ENCODE assay signal across 12 mouse cellular contexts in genomic region chr17:28637711-28638690, GRCm38 (mm10). TPM values are rescaled to one million over a fixed set of nuclear protein-coding genes. Genes with fewer than 3 reads are reported as not detected.
DNase-seq lines count a peak whose midpoint lies in the region; ATAC-seq and TF ChIP-seq lines count a peak whose summit lies in the region.
"Had no signal": no experiment of that assay in that cellular context is flagged by ENCODE, and none has a peak within 500 bp of the region (broad histone marks: within the 10 kb centered on the region; RNA-seq: fewer than 3 reads in every experiment).

No protein-coding gene starts in this region.

- H3K4me2 ChIP-seq in kidney, postnatal 0 days (ENCODE audit: low read length), result no peak overlapping the region
- no peak overlapping the region for H3K4me2 ChIP-seq in kidney, embryonic 16.5 days (replicated peaks; ENCODE audit: low read depth, low read length)
- H3K4me2 ChIP-seq: forebrain, embryonic 13.5 days; limb, embryonic 12.5 days had no signal

- peak; percentile 13 to 56 for DNase-seq in adrenal gland, adult (ENCODE audit: inconsistent age in 2 of 2, low spot score in 1 of 2)
- DNase-seq in adrenal gland, adult 8-10 months, result no peak
- peak; percentile 6 for DNase-seq in kidney, postnatal 0 days (ENCODE audit: low spot score)
- DNase-seq in frontal cortex, postnatal 10 days (ENCODE audit: low spot score in 2 of 2), result peak; percentile 50 to 53
- DNase-seq in lung, postnatal 14 days, result no peak
- DNase-seq in thymus, postnatal 25 days, result no peak
- DNase-seq: thymus, postnatal 36 days had no signal

- TF ChIP-seq CTCF in kidney, postnatal 0 days (IDR thresholded peaks at IDR 0.05; ENCODE audit: low read depth), result no peak

- no peak overlapping the region for H3K9ac ChIP-seq in kidney, postnatal 0 days (ENCODE audit: low read depth, low read length)
- H3K9ac ChIP-seq in kidney, embryonic 16.5 days (replicated peaks; ENCODE audit: low read length), result no peak overlapping the region
- H3K9ac ChIP-seq: forebrain, embryonic 13.5 days; limb, embryonic 12.5 days had no signal

- H3K79me2 ChIP-seq in macrophage (ENCODE audit: inconsistent target), result no peaks in the 10 kb centered on the region

- ATAC-seq in kidney, postnatal 0 days (replicated peaks; ENCODE audit: low FRiP score, low read depth), result no peak
- ATAC-seq in kidney, embryonic 16.5 days (ENCODE audit: low FRiP score, low TSS enrichment), result no peak
- ATAC-seq: activated CD4-positive, CD25-positive, alpha-beta regulatory T cell, adult 4 months; forebrain, embryonic 13.5 days had no signal

- no peak overlapping the region for H3K27ac ChIP-seq in kidney, postnatal 0 days
- H3K27ac ChIP-seq in kidney, embryonic 16.5 days (ENCODE audit: low read length), result no peak overlapping the region
- peak overlapping the region; percentile 70 for H3K27ac ChIP-seq in macrophage
- H3K27ac ChIP-seq: forebrain, embryonic 13.5 days; limb, embryonic 12.5 days had no signal

- H3K27me3 ChIP-seq in kidney, postnatal 0 days (ENCODE audit: insufficient read depth, low read length), result no peaks in the 10 kb centered on the region
- H3K27me3 ChIP-seq in kidney, embryonic 16.5 days (ENCODE audit: insufficient read depth, low read length), result no peaks in the 10 kb centered on the region
- H3K27me3 ChIP-seq: forebrain, embryonic 13.5 days; limb, embryonic 12.5 days had no signal

- H3K9me3 ChIP-seq in kidney, postnatal 0 days (replicated peaks; ENCODE audit: low read length), result no peaks in the 10 kb centered on the region
- no peaks in the 10 kb centered on the region for H3K9me3 ChIP-seq in kidney, embryonic 16.5 days (ENCODE audit: low read length)
- H3K9me3 ChIP-seq: forebrain, embryonic 13.5 days; limb, embryonic 12.5 days had no signal

- no peak overlapping the region for H3K4me3 ChIP-seq in kidney, postnatal 0 days (replicated peaks; ENCODE audit: low read depth, low read length)
- no peak overlapping the region for H3K4me3 ChIP-seq in kidney, embryonic 16.5 days (ENCODE audit: low read length)
- H3K4me3 ChIP-seq in macrophage (ENCODE audit: inconsistent target), result no peak overlapping the region
- H3K4me3 ChIP-seq: forebrain, embryonic 13.5 days; limb, embryonic 12.5 days had no signal

- H3K4me1 ChIP-seq in kidney, postnatal 0 days (replicated peaks; ENCODE audit: insufficient read depth, low read length), result no peaks in the 10 kb centered on the region
- no peaks in the 10 kb centered on the region for H3K4me1 ChIP-seq in kidney, embryonic 16.5 days (ENCODE audit: insufficient read depth, low read length)
- H3K4me1 ChIP-seq: forebrain, embryonic 13.5 days had no signal

- 81% methylated on average over 7 of the region's 7 CpGs for WGBS in kidney, postnatal 0 days
- WGBS in kidney, embryonic 16.5 days, result 86% methylated on average over 7 of the region's 7 CpGs
- WGBS in macrophage (ENCODE audit: missing documents), result 79% methylated on average over 7 of the region's 7 CpGs

- no peaks in the 10 kb centered on the region for H3K36me3 ChIP-seq in kidney, postnatal 0 days (ENCODE audit: insufficient read depth, low read length)
- H3K36me3 ChIP-seq in kidney, embryonic 16.5 days (ENCODE audit: insufficient read depth, low read length), result no peaks in the 10 kb centered on the region
- no peaks in the 10 kb centered on the region for H3K36me3 ChIP-seq in macrophage (ENCODE audit: inconsistent target)
- H3K36me3 ChIP-seq: limb, embryonic 12.5 days had no signal

RNA-seq across cellular contexts. Expression of gene Srpk1, which starts 15.5 kb away (rescaled TPM):
- 10 to 100 TPM; 68.4 to 81.5 (median 72.8) TPM for total RNA-seq in adrenal gland, adult 8-10 months (2022)
- polyA plus RNA-seq in kidney, postnatal 0 days (2015; fragmentation: Nextera tagmentation; extraction: Ambion mirVana), result 79.2 and 85.8 TPM in 2 replicates
- polyA plus RNA-seq in kidney, embryonic 16.5 days (2015; fragmentation: Nextera tagmentation; extraction: Ambion mirVana), result 73.7 and 88.3 TPM in 2 replicates
- 100 to 1,000 TPM; 127 to 331 (median 223) TPM for total RNA-seq in macrophage (2018; cell fraction: chromatin; rRNA removed)
- total RNA-seq in macrophage (2018; cell fraction: cytosol; rRNA removed), result 10 to 100 TPM; 27.3 to 46.1 (median 36.4) TPM
- 100 to 1,000 TPM in 13 of 26 experiments, 10 to 100 TPM in 13; 53.1 to 242 (median 99.4) TPM for total RNA-seq in macrophage (2018; cell fraction: nucleus; rRNA removed)
- 27.4 to 34.2 TPM (median 32.5 TPM) in 3 replicates for polyA plus RNA-seq in macrophage (2018)

RNA-seq across cellular contexts. Expression of gene Slc26a8, which starts 52.0 kb away (rescaled TPM):
- total RNA-seq in adrenal gland, adult 8-10 months (2022), result 1 to 10 TPM; 1.4 to 3.1 (median 2.5) TPM
- 0.56 and 0.76 TPM in 2 replicates for polyA plus RNA-seq in kidney, postnatal 0 days (2015; fragmentation: Nextera tagmentation; extraction: Ambion mirVana)
- 0.46 and 0.53 TPM in 2 replicates for polyA plus RNA-seq in kidney, embryonic 16.5 days (2015; fragmentation: Nextera tagmentation; extraction: Ambion mirVana)
- 1 to 10 TPM in 10 of 26 experiments, under 1 TPM in 9, not detected in 7; 0.27 to 2.9 (median 1.0) TPM for total RNA-seq in macrophage (2018; cell fraction: chromatin; rRNA removed)
- under 1 TPM in 2 of 26 experiments, not detected in 24; 0.13 to 0.29 TPM for total RNA-seq in macrophage (2018; cell fraction: cytosol; rRNA removed)
- under 1 TPM in 10 of 26 experiments, not detected in 16; 0.17 to 0.91 (median 0.68) TPM for total RNA-seq in macrophage (2018; cell fraction: nucleus; rRNA removed)
- polyA plus RNA-seq in macrophage (2018), result not detected in 3 replicates
- polyA plus RNA-seq: activated CD4-positive, CD25-positive, alpha-beta regulatory T cell, adult 4 months had no signal

RNA-seq across cellular contexts. Expression of gene Mapk14, which starts 53.1 kb away (rescaled TPM):
- total RNA-seq in adrenal gland, adult 8-10 months (2022), result 10 to 100 TPM; 71.9 to 99.0 (median 78.8) TPM
- polyA plus RNA-seq in kidney, postnatal 0 days (2015; fragmentation: Nextera tagmentation; extraction: Ambion mirVana), result 33.8 and 34.0 TPM in 2 replicates
- 42.6 and 44.3 TPM in 2 replicates for polyA plus RNA-seq in kidney, embryonic 16.5 days (2015; fragmentation: Nextera tagmentation; extraction: Ambion mirVana)
- 100 to 1,000 TPM in 24 of 26 experiments, 10 to 100 TPM in 2; 72.8 to 323 (median 169) TPM for total RNA-seq in macrophage (2018; cell fraction: chromatin; rRNA removed)
- total RNA-seq in macrophage (2018; cell fraction: cytosol; rRNA removed), result 100 to 1,000 TPM in 8 of 26 experiments, 10 to 100 TPM in 18; 72.7 to 112 (median 94.7) TPM
- total RNA-seq in macrophage (2018; cell fraction: nucleus; rRNA removed), result 100 to 1,000 TPM in 21 of 26 experiments, 10 to 100 TPM in 5; 70.1 to 212 (median 141) TPM
- 62.0 to 93.5 TPM (median 63.5 TPM) in 3 replicates for polyA plus RNA-seq in macrophage (2018)

Comparison
In these comparisons a context has a peak if more than half of its experiments do, and no peak if none do; other contexts are left out.
1. DNase-seq: peak in adrenal gland, adult (2 of 2), kidney, postnatal 0 days (single experiment) and frontal cortex, postnatal 10 days (2 of 2); none in adrenal gland, adult 8-10 months (single experiment), lung, postnatal 14 days (single experiment) and thymus, postnatal 25 days (single experiment).